Mouse (Mus musculus) 416B (cell line): Measurements from ENCODE around the gene Ankfn1.

ENCODE experiments used
- DNase-seq: peaks from one replicate; pipeline ENCODE4 v3.0.0; 2011; ENCODE audit warnings: low read depth

Ankfn1 gene

GRCm38 (mm10) chr11:89574269-89574838 is 203.1 kb downstream of the Ankfn1 start:
- DNase-seq: no peak

- no peak for DNase-seq
Measured at GRCm38 (mm10) chr11:89569391-89570145, 207.9 kb downstream of the Ankfn1 start.

- no peak for DNase-seq
Measured at GRCm38 (mm10) chr11:89568246-89568645, 209.2 kb downstream of the Ankfn1 start.

- DNase-seq: no peak
Measured at GRCm38 (mm10) chr11:89551441-89551840, 226.0 kb downstream of the Ankfn1 start.

GRCm38 (mm10) chr11:89550921-89551320 is 226.5 kb downstream of the Ankfn1 start:
- DNase-seq: no peak

GRCm38 (mm10) chr11:89548786-89549185 is 228.7 kb downstream of the Ankfn1 start:
- DNase-seq: no peak

- peak; percentile 55 for DNase-seq
Measured at GRCm38 (mm10) chr11:89546164-89546563, 231.3 kb downstream of the Ankfn1 start.

GRCm38 (mm10) chr11:89544856-89545817 is 232.3 kb downstream of the Ankfn1 start:
- DNase-seq: no peak

GRCm38 (mm10) chr11:89538376-89538775 is 239.1 kb downstream of the Ankfn1 start:
- no peak for DNase-seq

GRCm38 (mm10) chr11:89527800-89528430 is 249.5 kb downstream of the Ankfn1 start:
- no peak for DNase-seq

- DNase-seq: no peak
Measured at GRCm38 (mm10) chr11:89515501-89515901, 262.0 kb downstream of the Ankfn1 start.

- DNase-seq: no peak
Measured at GRCm38 (mm10) chr11:89508675-89509324, 268.7 kb downstream of the Ankfn1 start.

GRCm38 (mm10) chr11:89506595-89507245 is 270.7 kb downstream of the Ankfn1 start:
- no peak for DNase-seq

- no peak for DNase-seq
Measured at GRCm38 (mm10) chr11:89505046-89505445, 272.4 kb downstream of the Ankfn1 start.

- DNase-seq: no peak
Measured at GRCm38 (mm10) chr11:89501796-89502195, 275.7 kb downstream of the Ankfn1 start.

GRCm38 (mm10) chr11:89500961-89501360 is 276.5 kb downstream of the Ankfn1 start:
- no peak for DNase-seq

GRCm38 (mm10) chr11:89481084-89481483 is 296.4 kb downstream of the Ankfn1 start:
- DNase-seq: no peak

GRCm38 (mm10) chr11:89476927-89477326 is 300.5 kb downstream of the Ankfn1 start:
- no peak for DNase-seq

GRCm38 (mm10) chr11:89476047-89476446 is 301.4 kb downstream of the Ankfn1 start:
- no peak for DNase-seq

GRCm38 (mm10) chr11:89472871-89473270 is 304.6 kb downstream of the Ankfn1 start:
- DNase-seq: no peak

- no peak for DNase-seq
Measured at GRCm38 (mm10) chr11:89465381-89465780, 312.1 kb downstream of the Ankfn1 start.
